Mouse (Mus musculus) liver, embryonic 14.5 days (tissue): Measurements from ENCODE around the gene Mctp2.

ENCODE experiments used
- CTCF ChIP-seq: IDR thresholded peaks from 2 replicates; pipeline ENCODE4 v1.5.1; 2016; ENCODE audit warnings: antibody characterized with exemption, low read depth, control low read depth
- EP300 ChIP-seq: IDR thresholded peaks from 2 replicates; pipeline ENCODE4 v1.6.1; 2016; ENCODE audit warnings: antibody characterized with exemption, low read depth

GRCm38 (mm10) chr7:72311582-72311981, 5.2 kb upstream of the Mctp2 start:
- TF ChIP-seq CTCF (no peak), EP300 (no peak)
